Mouse (Mus musculus): ENCODE results near the gene Zfp958. TPM values are rescaled to one million over a fixed set of nuclear protein-coding genes. Genes with fewer than 3 reads are reported as not detected.
A peak's percentile ranks its signal among the peaks of the same experiment; 100 is the strongest.
"Not testable (repeated sequence)": the region's sequence is repeated elsewhere in the genome, so short reads cannot be mapped to it uniquely, and the experiment has no call there.

The Zfp958 gene
- 16.4 and 17.9 TPM in 2 replicates for total RNA-seq (2015)
- 12.1 and 15.9 TPM in 2 replicates for total RNA-seq (2017)

- ATAC-seq (ENCODE audit: poor library complexity, severe bottlenecking) = peak; percentile 98
Observed at GRCm38 (mm10) chr8:4612932-4613853, at the start of gene Zfp958. TSS of gene Zfp958 (plus strand) at chr8:4613167.

- ATAC-seq (ENCODE audit: poor library complexity, severe bottlenecking) = no peak
Observed at GRCm38 (mm10) chr8:4581986-4582385, 31.0 kb upstream of the Zfp958 start.

- ATAC-seq (ENCODE audit: poor library complexity, severe bottlenecking) = no peak
Observed at GRCm38 (mm10) chr8:4582754-4583178, 30.2 kb upstream of the Zfp958 start.

- ATAC-seq (ENCODE audit: poor library complexity, severe bottlenecking) = no peak
Observed at GRCm38 (mm10) chr8:4584660-4585059, 28.3 kb upstream of the Zfp958 start.

- ATAC-seq (ENCODE audit: poor library complexity, severe bottlenecking) = no peak
Observed at GRCm38 (mm10) chr8:4586356-4586755, 26.6 kb upstream of the Zfp958 start.

GRCm38 (mm10) chr8:4588165-4589000 lies 24.6 kb upstream of the Zfp958 start:
- ATAC-seq (ENCODE audit: poor library complexity, severe bottlenecking) = peak; percentile 64

GRCm38 (mm10) chr8:4608896-4609295 lies 4.1 kb upstream of the Zfp958 start:
- no peak for ATAC-seq (ENCODE audit: poor library complexity, severe bottlenecking)

- not testable (repeated sequence) for ATAC-seq (ENCODE audit: poor library complexity, severe bottlenecking)
Observed at GRCm38 (mm10) chr8:4611626-4612175, 1.3 kb upstream of the Zfp958 start.

- no peak for ATAC-seq (ENCODE audit: poor library complexity, severe bottlenecking)
Observed at GRCm38 (mm10) chr8:4627349-4627748, 14.4 kb downstream of the Zfp958 start.

- ATAC-seq (ENCODE audit: poor library complexity, severe bottlenecking) = no peak
Observed at GRCm38 (mm10) chr8:4637071-4637470, 24.1 kb downstream of the Zfp958 start.

GRCm38 (mm10) chr8:4642974-4643373 lies 30.0 kb downstream of the Zfp958 start:
- ATAC-seq (ENCODE audit: poor library complexity, severe bottlenecking) = peak; percentile 91

GRCm38 (mm10) chr8:4656536-4656935 lies 43.6 kb downstream of the Zfp958 start:
- ATAC-seq (ENCODE audit: poor library complexity, severe bottlenecking) = no peak

GRCm38 (mm10) chr8:4675191-4676003 lies 62.4 kb downstream of the Zfp958 start:
- ATAC-seq (ENCODE audit: poor library complexity, severe bottlenecking) = no peak

- no peak for ATAC-seq (ENCODE audit: poor library complexity, severe bottlenecking)
Observed at GRCm38 (mm10) chr8:4676586-4676985, 63.6 kb downstream of the Zfp958 start.

GRCm38 (mm10) chr8:4677265-4678217 lies 64.6 kb downstream of the Zfp958 start:
- ATAC-seq (ENCODE audit: poor library complexity, severe bottlenecking) = peak; percentile 74

- peak; percentile 59 for ATAC-seq (ENCODE audit: poor library complexity, severe bottlenecking)
Observed at GRCm38 (mm10) chr8:4678218-4678907, 65.4 kb downstream of the Zfp958 start.

GRCm38 (mm10) chr8:4678908-4679545 lies 66.1 kb downstream of the Zfp958 start:
- no peak for ATAC-seq (ENCODE audit: poor library complexity, severe bottlenecking)

- no peak for ATAC-seq (ENCODE audit: poor library complexity, severe bottlenecking)
Observed at GRCm38 (mm10) chr8:4679796-4680195, 66.8 kb downstream of the Zfp958 start.
